Mouse (Mus musculus): Measurements from ENCODE around the gene Msmp.
"Not testable (repeated sequence)": the region's sequence is repeated elsewhere in the genome, so short reads cannot be mapped to it uniquely, and the experiment has no call there.

The Msmp gene

DNA sequence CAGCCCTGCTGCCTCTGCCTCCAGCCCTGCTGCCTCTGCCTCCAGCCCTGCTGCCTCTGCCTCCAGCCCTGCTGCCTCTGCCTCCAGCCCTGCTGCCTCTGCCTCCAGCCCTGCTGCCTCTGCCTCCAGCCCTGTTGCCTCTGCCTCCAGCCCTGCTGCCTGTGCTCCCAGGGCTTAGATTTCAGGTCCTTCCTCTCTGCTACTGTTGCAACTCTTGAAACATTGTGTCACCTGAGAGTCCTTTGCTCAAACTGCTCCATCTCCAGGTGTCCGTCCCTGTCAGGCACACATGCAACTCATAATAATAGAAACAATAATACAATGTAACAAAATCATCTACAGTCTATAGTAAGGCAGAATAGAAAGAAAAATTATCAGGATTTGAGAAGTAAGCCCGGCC lies 12.3 kb upstream of the Msmp start:
- DNase-seq (ENCODE audit: low spot score in 2 of 2) = not testable (repeated sequence)

DNA sequence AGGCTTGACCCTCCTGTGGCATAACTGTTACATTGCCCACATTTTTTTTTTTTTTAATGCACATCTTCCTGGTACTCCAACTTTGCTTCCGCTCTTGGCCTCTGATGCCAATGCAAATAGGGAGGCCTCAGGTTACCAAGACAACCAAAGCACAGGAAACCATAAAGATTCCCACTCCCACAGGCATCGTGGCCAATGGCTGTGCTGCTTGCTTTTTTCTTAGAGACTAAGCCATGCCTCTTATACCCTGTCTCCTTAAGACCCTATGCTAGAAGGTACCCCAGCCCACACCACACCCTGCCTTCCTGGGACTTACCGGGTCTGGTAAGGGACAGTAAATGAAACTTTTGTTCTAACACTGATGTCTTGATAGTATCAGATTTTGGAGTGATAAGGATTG lies 9.2 kb upstream of the Msmp start:
- DNase-seq (ENCODE audit: low spot score in 2 of 2) = peak in 1 of 2 experiments; percentile 28

DNA sequence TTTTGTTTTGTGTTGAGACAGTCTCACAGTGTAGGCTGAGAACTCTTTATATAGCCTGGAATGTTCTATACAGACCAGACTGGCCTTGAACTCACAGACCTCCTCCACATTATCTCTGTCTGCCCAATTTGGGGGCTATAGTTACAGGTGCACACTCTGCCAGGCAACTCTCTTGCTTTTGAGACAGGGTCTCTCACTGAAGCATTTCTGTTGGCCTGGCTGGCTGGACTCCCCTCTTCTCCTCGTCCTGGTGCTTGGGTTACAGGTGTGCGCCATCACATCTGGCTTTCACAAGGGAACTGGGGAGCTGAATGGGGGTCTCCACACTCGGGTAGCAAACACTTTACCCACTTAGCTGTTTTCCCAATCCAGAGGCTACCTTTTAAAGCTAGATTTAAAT lies 7.7 kb upstream of the Msmp start:
- no peak for DNase-seq (ENCODE audit: low spot score in 2 of 2)

DNA sequence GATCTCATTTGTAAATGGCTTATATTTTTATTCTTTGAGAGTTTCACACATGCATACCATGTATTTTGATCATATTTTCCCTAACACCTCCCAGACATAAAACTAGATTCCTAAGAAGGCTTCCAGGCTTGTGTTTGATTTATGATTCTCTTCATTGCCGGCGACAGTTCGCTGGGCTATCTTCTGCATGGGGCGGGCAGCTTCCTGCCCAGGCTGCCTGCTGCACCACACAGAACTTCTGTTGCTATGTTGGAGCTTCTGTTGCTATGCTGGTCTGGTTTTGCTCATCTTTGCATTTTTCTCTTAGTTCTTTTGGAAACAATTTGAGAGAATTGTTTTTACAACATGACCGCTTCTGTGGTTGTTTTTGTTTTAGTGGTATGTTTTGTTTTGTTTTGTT lies 7.2 kb upstream of the Msmp start:
- DNase-seq (ENCODE audit: low spot score in 2 of 2) = peak; percentile 35 to 57

DNA sequence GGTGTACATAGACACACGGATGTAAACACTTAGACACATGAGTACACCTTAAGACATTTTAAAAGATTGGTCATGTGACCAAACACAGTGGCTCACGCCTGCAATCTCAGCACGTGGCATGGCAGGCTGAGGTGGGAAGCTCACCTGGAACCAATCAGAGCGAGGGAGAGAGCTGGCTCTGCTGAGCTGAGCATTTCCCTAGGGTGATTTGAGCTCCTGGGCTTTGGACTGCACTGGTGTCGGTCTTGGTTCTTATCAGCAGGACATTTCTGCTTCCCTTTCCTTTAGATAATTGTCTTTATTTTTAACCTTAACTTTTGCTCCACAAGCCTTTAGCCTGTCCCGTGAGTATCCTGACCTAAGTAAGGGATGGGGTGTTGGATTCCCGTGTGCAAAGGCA lies 3.4 kb upstream of the Msmp start:
- no peak for DNase-seq (ENCODE audit: low spot score in 2 of 2)

DNA sequence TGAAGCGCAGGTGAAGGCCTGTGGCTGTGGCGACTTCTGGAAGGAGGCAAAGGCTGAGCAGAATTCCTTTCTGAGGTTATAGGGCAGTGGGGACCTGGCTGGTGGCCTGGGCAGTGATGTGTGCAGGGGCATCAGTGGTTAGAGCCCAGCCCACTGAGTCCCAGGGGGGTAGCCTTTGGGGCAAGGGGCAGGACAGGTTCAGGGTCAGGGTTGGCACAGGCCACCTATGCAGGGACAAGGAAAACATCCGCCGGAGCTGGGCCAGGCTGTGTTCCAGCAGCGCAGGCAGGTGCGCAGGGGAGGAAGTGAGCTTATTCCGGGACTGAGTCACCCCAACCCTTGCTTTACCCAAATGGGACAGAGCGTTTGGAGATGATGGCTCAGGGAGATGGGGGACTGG lies 2.1 kb upstream of the Msmp start:
- peak; percentile 27 to 28 for DNase-seq (ENCODE audit: low spot score in 2 of 2)

DNA sequence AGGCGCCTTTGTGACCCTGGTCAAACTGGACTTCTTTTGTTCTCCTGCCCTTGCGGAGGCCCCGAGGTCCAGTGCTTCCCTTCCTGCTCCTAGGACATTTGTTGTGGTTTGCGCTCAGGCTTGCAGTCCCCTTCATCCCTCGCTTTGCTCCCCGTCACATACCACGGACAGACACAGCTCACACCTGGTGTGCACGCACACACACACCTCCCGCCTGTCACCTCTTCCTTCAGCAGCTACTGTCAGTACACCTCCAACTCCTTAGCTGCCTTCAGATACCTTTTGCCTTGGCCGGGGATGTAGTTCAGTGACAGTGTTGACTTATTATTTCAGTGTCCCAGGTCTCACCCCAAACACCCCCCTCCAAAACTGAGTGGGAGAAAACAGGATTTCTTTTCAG lies 1.4 kb upstream of the Msmp start:
- DNase-seq (ENCODE audit: low spot score in 2 of 2) = no peak

DNA sequence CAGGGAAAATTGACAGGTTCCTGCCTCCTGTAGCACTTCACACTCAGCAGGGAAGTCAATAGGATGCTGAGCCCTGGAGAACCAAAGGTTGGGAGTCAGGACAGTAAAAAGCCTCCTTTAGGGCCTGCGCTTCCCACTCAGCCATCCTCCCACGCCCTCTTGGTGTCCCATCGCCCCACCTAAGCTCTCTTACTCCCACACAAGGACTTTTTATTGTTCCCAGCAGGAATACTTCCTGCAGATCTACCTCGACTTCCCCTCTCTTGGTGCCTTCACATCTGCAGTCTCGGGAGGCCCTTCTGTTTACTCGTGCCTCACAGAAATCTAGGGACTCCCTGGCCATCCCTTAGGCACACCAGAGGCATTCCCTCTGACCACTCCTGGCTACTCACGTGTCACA lies 873 bp downstream of the Msmp start:
- peak in 1 of 2 experiments; percentile 23 for DNase-seq (ENCODE audit: low spot score in 2 of 2)

DNA sequence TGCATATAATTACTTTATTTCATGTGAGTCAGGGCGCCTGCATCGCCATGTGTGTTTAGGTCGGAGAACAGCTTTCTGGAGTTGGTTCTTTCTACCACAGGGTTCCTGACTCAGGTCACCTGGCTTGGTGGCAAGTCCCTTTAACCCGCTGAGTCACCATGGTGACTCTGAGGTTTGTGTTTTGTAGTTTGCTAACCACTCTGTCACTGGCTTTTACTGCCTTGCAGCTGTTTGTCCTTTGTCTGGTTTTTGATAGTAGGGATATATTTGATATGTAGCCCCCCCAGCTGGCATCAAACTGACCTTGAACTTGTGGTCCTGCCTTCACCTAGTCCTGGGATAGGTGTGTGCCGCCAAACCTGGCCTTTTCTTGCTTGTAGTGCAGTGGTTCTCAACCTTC lies 2.1 kb downstream of the Msmp start:
- DNase-seq (ENCODE audit: low spot score in 2 of 2) = peak in 1 of 2 experiments; percentile 22

DNA sequence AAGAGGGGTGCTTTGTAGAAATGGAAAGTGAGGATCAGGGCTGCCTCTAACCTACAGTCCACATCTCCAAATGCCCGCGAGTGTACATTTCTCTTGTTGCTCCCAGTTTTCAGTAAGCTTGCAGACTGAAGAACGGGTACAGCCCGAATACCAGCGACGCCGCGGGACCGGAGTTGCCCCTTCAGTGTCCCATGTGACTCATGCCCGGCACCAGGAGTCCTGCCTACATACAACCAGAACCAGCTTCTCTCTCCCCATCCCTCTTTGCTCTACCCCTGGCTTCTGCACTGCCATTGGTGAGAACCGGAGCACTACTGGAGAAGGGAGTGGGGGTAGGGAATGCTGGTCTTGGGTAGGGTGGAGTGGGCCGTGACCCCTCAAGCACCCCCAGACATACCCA lies 2.9 kb downstream of the Msmp start:
- DNase-seq (ENCODE audit: low spot score in 2 of 2) = peak in 1 of 2 experiments; percentile 28

DNA sequence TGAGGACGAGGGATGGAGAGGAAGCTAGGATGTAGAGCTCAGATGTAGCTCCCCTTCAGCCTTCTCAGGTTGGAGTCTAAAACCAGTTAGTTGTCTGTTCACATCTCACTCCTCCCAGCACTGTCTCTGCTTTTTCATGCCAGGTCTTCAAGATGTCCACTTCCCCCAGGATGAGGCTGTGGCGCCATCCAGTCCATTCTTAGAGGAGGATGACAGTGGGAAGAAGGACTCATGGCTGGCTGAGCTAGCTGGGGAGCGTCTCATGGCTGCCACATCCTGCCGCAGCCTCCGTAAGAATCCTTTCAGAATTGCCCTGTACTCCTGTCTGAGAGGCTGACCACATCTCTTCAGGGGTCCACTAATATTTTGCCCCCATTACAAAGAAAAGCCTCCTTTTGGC lies 3.6 kb downstream of the Msmp start:
- no peak for DNase-seq (ENCODE audit: low spot score in 2 of 2)

DNA sequence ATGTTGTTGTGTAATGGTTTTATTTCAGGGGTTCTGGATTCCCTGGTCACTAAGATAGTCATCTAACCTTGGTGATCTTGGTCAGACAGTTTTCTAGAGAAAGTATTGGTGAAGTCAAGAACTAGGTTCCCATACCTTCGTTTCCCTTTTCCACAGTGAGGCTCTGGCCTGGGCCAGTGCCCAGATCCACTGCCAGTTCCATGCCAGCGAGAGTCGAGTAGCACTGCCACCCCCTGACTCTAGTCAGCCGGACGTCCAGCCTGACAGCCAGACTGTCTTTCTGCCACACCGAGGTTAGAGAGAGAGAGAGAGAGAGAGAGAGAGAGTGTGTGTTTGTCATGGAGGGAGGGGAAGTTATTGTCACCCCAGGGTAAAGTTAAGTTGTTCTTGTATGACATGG lies 4.6 kb downstream of the Msmp start:
- DNase-seq (ENCODE audit: low spot score in 2 of 2) = peak in 1 of 2 experiments; percentile 35

DNA sequence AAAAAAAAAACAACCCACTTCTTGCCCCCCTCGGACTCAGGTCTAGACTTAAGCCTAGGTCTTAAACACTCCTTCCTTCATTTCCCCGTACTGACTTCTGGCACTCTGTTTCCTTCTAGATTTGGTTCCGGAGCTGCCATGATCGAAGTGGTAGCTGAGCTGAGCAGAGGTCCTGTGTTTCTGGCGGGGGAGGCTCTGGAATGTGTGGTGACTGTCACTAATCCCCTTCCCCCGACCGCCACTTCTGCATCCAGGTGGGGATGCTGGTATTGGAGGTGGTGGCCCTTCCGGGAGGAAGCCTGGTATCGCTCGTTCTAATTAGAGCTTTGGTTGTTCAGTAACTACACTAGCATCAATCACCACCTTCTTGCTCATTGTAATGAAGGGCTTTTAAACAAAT lies 5.0 kb downstream of the Msmp start:
- DNase-seq (ENCODE audit: low spot score in 2 of 2) = peak in 1 of 2 experiments; percentile 30

DNA sequence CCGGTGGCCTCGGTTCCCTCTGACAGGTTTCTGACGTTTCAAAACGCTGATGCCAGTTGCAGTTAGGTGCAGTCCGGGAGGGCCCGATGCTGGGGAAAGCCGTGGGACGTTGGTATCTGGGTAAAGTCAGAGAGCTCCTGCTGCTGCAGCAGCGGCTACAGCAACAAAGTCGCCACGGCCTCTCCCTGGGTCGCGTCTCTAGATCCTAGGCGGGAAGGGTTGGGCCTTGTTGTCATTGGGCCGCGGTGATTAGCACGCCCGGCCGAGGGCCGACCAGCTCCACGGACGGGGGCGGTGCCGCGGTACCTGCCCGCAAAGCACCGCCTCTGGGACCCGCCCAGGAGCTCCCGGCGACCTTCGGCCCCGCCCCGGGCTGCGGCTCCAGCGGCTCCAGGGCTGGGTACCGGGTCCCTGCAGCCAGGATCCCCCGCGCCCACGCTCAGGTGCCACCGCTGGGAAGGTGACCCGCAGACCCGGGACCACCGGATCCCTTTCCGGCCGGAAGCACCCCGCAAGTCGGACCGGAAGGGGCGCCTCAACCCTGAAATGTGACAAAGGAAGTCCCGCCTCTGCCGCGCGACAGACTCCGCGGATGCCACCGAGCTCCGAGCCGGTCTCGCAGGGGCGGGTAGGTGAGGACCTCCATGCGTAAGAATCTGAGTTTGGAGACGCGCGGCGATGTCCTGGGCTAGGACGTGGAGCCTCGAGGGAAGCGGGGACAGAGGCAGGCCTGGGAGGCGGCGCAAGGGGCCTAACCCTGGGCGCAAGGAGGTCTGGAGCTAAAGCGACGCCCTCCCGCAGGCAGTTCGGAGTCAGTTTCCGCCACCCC lies 5.7 kb downstream of the Msmp start, which contains the start of the genes Rgp1 and Gba2:
Gene Rgp1 (plus strand): TSS at position 340 of the 829 bp plus-strand sequence.
Gene Gba2 (minus strand): TSS at position 498 of the 829 bp plus-strand sequence.
- DNase-seq (ENCODE audit: low spot score in 2 of 2) = peak; percentile 89

DNA sequence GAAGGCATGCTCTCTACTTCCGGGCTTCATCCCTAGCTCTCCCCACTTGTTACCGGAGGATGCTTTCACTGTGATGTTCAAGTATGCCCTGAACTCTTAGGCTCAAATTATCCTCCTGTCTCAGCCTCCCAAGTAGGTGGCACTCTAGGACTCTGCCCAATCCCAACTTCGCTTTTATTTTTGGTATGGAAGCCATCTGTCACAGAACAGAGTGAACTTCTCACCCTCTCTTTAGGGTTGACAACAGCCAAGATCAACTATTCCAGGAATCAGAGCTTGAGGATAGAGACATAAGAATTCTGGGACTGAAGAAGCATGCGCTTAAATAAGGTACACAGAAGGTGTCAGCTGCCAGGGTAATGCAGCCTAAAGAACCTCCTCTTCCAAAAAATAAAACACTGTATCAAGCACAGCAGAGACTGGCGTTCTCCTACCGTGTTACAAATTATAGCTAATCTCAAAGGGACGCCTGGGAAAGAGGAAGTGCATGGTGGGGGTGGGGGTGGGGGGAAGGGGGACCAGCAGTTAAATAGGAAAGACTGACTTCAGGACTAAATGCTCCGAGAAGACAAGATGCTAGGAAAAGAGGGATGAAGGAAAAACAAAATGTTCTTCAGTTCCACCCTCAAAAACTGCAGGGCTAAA lies 6.9 kb downstream of the Msmp start:
- peak in 1 of 2 experiments; percentile 14 for DNase-seq (ENCODE audit: low spot score in 2 of 2)

DNA sequence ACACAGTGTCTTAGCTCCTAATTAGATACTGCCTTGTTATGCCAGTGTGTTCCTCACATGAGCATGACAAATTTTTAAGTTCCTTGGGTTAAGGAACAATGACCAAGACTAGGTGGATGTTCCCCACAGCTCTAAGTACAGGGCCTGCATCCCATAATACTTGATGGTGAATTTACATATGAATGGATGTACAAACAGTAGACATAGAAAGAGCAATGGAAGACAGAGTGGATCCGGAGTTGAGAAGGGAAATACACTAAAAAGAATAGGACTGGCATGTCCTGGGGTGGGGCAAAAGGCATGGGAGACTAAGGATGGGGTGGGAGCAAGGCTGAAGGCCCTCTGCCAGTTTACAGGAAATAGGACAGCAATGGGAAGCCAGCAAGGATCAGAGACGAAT lies 8.9 kb downstream of the Msmp start:
- DNase-seq (ENCODE audit: low spot score in 2 of 2) = no peak

DNA sequence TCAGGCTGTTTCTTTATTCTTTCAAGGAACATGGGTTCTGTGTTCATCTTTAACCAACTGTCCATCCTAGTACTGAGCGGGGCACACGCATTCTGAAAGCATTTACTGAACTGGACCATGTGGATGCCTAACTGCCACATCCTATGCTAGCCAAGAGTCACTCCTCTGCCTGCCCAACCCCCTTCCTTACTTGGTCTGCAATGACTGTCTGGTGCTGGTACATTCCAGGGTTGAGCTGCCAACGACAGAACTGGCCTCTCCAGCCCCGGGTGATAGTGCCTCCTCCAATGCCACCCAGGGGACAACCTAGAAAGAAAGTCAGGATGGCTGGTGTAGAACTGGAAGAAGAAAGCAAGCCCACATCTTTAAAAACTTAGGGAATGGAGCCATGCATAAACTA lies 10.7 kb downstream of the Msmp start:
- peak in 1 of 2 experiments; percentile 13 for DNase-seq (ENCODE audit: low spot score in 2 of 2)

DNA sequence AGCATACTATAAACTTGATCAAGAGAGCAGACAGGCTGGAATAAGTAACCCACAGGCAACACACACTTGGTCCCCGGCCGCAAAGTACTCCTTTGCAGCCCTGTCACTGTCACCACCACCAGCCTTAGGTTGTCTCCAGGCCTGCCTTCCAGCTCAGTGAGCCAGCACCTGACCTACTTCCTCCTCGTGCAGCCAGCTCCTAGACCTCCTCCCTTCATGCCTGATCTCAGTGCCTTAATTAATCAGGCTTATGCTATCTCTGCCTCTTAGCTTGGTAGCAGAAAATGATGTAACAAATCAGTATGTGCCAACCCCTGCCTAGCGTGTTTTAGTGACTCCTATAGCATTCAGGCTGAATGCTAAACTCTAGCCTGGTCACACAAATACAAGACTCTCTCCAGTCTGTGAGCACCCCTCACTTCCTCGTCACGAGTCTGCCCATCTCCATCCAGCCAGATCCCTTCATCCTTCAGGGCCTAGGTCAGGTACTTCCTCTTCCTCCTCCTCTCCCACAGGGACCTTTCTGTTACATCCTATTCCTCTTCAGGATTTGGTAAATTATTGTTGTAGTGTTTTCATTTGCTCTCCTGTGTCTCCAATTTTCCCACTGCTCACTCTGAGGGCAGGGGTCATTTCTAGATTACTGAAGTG lies 12.8 kb downstream of the Msmp start:
- no peak for DNase-seq (ENCODE audit: low spot score in 2 of 2)

DNA sequence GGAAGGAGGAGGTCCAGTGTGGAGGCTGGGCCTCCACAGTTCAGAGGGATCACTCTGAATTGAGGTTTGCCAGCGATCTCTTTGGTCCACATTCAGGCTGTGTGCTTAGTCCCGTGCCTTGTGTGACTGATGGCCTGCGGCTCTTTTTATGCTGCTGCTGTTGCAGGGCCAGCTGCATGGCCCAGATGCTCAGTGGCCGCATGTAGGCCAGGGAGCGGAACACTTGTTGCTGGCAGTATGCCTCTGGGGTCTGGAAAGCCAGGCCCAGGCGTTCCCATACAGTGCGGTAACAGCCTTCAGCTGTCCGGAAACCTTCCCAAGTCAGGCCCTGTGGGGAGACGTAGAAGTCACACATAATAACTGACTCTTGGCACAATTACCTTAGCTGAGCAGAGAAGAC lies 17.2 kb downstream of the Msmp start:
- no peak for DNase-seq (ENCODE audit: low spot score in 2 of 2)

DNA sequence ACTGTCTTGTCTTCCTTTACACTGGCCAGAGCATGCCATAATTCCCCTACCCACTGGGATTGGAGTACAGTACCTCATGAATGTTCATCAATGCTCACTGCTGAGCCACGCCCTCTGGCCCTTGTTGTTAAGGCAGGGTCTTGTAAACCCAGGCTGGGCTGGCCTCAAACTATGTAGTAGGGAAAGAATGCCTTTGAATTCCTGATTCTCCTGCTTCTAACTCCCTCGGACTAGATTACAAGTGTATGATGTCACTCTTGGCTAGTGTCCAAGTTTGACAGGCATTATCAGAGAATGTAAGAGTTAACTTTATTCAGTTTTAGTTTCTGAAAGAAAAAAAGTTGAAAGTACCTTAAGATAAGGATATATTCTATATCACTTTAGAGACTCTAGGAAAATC lies 20.1 kb downstream of the Msmp start:
- DNase-seq (ENCODE audit: low spot score in 2 of 2) = no peak

DNA sequence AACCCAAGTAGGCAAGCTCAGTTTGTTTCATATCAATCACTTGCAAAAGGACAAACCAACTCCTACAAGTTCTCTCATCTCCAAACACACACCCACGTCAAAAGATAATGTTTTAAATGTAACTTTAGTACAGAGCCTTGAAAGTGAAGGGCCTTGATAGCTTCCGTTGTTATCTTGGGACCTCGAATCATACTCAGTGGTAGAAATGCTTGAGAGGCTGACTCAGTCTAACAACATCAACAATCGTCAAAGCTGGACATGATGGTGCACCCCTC lies 20.8 kb downstream of the Msmp start:
- DNase-seq (ENCODE audit: low spot score in 2 of 2) = no peak

DNA sequence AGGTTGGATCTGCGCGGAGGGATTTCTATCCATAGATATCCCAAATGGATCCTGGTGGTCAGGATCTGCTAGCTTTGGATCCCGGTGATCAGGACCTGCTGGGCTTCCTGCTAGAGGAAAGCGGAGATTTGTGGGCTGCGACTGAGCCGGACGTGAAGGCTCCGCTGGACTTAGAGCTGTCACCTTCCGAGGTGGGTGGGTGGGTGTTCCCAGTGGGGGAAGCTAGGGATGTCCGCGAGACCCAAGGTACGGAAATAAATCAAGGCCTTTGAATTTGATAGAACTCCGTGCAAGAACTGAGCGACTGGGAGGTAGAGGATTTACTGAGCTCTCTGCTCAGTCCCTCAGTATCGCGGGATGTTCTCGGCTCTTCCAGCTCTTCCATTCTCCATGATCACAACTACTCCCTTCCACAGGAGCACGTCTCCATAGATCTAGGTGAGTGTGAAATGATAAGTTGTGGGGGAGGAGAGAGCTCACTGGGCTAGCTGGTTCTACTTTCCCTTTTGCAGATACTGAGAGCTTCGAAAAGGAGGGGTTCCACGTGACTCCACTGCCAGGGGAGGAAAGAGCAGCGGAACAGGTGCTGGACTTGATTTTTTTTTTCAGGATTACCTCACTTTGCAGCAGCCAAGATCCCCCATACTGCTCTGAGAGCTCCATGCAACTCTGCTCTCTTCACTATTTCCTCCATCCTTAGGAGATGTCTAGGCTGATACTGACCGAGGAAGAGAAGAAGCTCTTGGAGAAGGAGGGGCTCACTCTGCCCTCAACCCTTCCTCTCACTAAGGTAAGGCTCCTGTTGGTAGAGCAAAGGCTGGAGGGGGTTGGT lies 21.3 kb downstream of the Msmp start:
- DNase-seq (ENCODE audit: low spot score in 2 of 2) = no peak
